Mouse (Mus musculus) CH12.LX (cell line): ENCODE results near the gene Actr5.

Experiments
- CTCF ChIP-seq, 2 experiments: IDR thresholded peaks in 1 of 2; conservative IDR thresholded peaks in 1 of 2; 2 replicates each; pipeline ENCODE4 v1.5.1; 2011 to 2012; ENCODE audit warnings: low read depth in 2 of 2, low read length in 2 of 2, improper control_type of control experiment in 1 of 2, inconsistent platforms in 1 of 2, mild to moderate bottlenecking in 1 of 2, moderate library complexity in 1 of 2
- EP300 ChIP-seq: IDR thresholded peaks from 2 replicates; pipeline ENCODE4 v1.6.1; 2011; ENCODE audit warnings: low read length, improper control_type of control experiment
- HCFC1 ChIP-seq: IDR thresholded peaks from 2 replicates; pipeline ENCODE4 v1.6.1; 2012; ENCODE audit warnings: low read depth, mild to moderate bottlenecking, inconsistent platforms, low read length, improper control_type of control experiment
- PAX5 ChIP-seq: IDR thresholded peaks from 2 replicates; pipeline ENCODE4 v1.6.1; 2012; ENCODE audit warnings: low read length, inconsistent platforms, mixed read lengths
- POLR2A ChIP-seq: IDR thresholded peaks from 2 replicates; pipeline ENCODE4 v1.6.1; 2011; ENCODE audit warnings: low read depth, mild to moderate bottlenecking, improper control_type of control experiment, low read length
- POLR2AphosphoS2 ChIP-seq: IDR thresholded peaks from 2 replicates; pipeline ENCODE4 v1.6.1; 2011; ENCODE audit warnings: low read depth, low read length, improper control_type of control experiment
- ZC3H11A ChIP-seq: IDR thresholded peaks from 2 replicates; pipeline ENCODE4 v1.6.1; 2012; ENCODE audit warnings: low read depth, mild to moderate bottlenecking, inconsistent platforms, low read length, improper control_type of control experiment

- TF ChIP-seq PAX5 (no peak), HCFC1 (no peak), EP300 (no peak), CTCF (conservative IDR thresholded peaks at IDR 0.05 in 1 of 2, IDR thresholded peaks at IDR 0.05 in 1 of 2; ENCODE audit: low read depth in 2 of 2, low read length in 2 of 2) (no peak), ZC3H11A (no peak), POLR2A (no peak), POLR2AphosphoS2 (no peak)
These were observed 13.4 kb upstream of the Actr5 start for GRCm38 (mm10) chr2:158611326-158611719.
